Mouse (Mus musculus) kidney, embryonic 15.5 days (tissue): ENCODE data around the gene Rad51c. TPM values are rescaled to one million over a fixed set of nuclear protein-coding genes. Genes with fewer than 3 reads are reported as not detected.
A peak's percentile ranks its signal among the peaks of the same experiment; 100 is the strongest.
"Not testable (repeated sequence)": the region's sequence is repeated elsewhere in the genome, so short reads cannot be mapped to it uniquely, and the experiment has no call there.

Experiments
- ATAC-seq: fragments of 200-750 bp; cut with Nextera tagmentation; replicated peaks from 2 replicates; pipeline ENCODE4 v1.8.0; 2017; ENCODE audit warnings: moderate TSS enrichment; ENCODE audit not compliant: low FRiP score
- H3K27ac ChIP-seq: fragments of 300-500 bp; sonication (generic); 2 replicates; pipeline ENCODE4 v1.5.1; 2015; ENCODE audit warnings: mild to moderate bottlenecking, inconsistent platforms
- H3K27me3 ChIP-seq: fragments of 300-500 bp; sonication (generic); 2 replicates; pipeline ENCODE4 v1.6.1; 2015; ENCODE audit warnings: inconsistent platforms
- H3K36me3 ChIP-seq: fragments of 300-500 bp; sonication (generic); 2 replicates; pipeline ENCODE4 v1.6.1; 2015; ENCODE audit warnings: inconsistent platforms
- H3K4me1 ChIP-seq: fragments of 300-500 bp; sonication (generic); 2 replicates; pipeline ENCODE4 v1.6.1; 2015; ENCODE audit warnings: inconsistent platforms
- H3K4me2 ChIP-seq: fragments of 300-500 bp; sonication (generic); 2 replicates; pipeline ENCODE4 v1.6.1; 2015; ENCODE audit warnings: moderate library complexity, mild to moderate bottlenecking, inconsistent platforms
- H3K4me3 ChIP-seq: fragments of 300-500 bp; sonication (generic); replicated peaks from 2 replicates; pipeline ENCODE4 v1.5.1; 2015; ENCODE audit warnings: mild to moderate bottlenecking, inconsistent platforms
- H3K9ac ChIP-seq: fragments of 300-500 bp; sonication (generic); 2 replicates; pipeline ENCODE4 v1.6.1; 2015; ENCODE audit warnings: mild to moderate bottlenecking, inconsistent platforms
- H3K9me3 ChIP-seq: fragments of 300-500 bp; sonication (generic); replicated peaks from 2 replicates; pipeline ENCODE4 v1.6.1; 2016; ENCODE audit warnings: inconsistent platforms
- WGBS: fragments of 180-500 bp; shearing (Covaris S2); methylation state at CpG from one replicate; pipeline ENCODE4 v1.1.7; 2015; ENCODE audit warnings: mixed read lengths; 5-methylcytosine and 5-hydroxymethylcytosine counted together
- polyA plus RNA-seq: library from polyadenylated mRNA; unstranded; fragments of >200 nt; fragmentation: Nextera tagmentation; extraction: Ambion mirVana; gene quantifications from 2 replicates; pipeline ENCODE4 v1.2.1, GENCODE M21; 2015

Gene Rad51c
- polyA plus RNA-seq: 8.3 and 9.1 TPM in 2 replicates

- ATAC-seq: peak; percentile 57
- Histone ChIP-seq H3K4me3 (peak within 1 kb of the TSS; percentile 69), H3K4me2 (peak within 1 kb of the TSS; percentile 66), H3K27me3 (no peaks in the 10 kb centered on the region; the same call in 1 of the 2 replicates), H3K4me1 (peaks cover 6% of the 10 kb centered on the region), H3K36me3 (no peaks in the 10 kb centered on the region), H3K9ac (peak within 1 kb of the TSS; percentile 64), H3K27ac (peak within 1 kb of the TSS; percentile 96), H3K9me3 (no peaks in the 10 kb centered on the region)
- WGBS: 74% methylated on average over 27 of the region's 27 CpGs
These were observed at the start of gene Rad51c, which contains the start of gene Tex14 for GRCm38 (mm10) chr11:87404876-87405275. TSS of gene Rad51c (minus strand) at chr11:87404954. TSS of gene Tex14 (plus strand) at chr11:87405065.

GRCm38 (mm10) chr11:87454035-87454690 lies 49.4 kb upstream of the Rad51c start:
- Histone ChIP-seq H3K9me3 (no peaks in the 10 kb centered on the region), H3K4me1 (peaks cover 12% of the 10 kb centered on the region), H3K4me3 (no peak overlapping the region), H3K4me2 (no peak overlapping the region), H3K36me3 (no peaks in the 10 kb centered on the region), H3K27me3 (no peaks in the 10 kb centered on the region), H3K27ac (peak overlapping the region; percentile 58; the same call in 1 of the 2 replicates), H3K9ac (no peak overlapping the region)
- WGBS: 84% methylated on average over 2 of the region's 2 CpGs
- ATAC-seq: no peak

- H3K9me3 ChIP-seq: no peaks in the 10 kb centered on the region
- H3K27me3 ChIP-seq: no peaks in the 10 kb centered on the region
- H3K36me3 ChIP-seq: no peaks in the 10 kb centered on the region
- peak overlapping the region; percentile 58 for H3K27ac ChIP-seq
- no peak for ATAC-seq
- 13% methylated on average over 13 of the region's 13 CpGs for WGBS
- no peak overlapping the region for H3K4me3 ChIP-seq
- no peak overlapping the region for H3K9ac ChIP-seq
- peak overlapping the region; percentile 39 for H3K4me2 ChIP-seq
- H3K4me1 ChIP-seq: peaks cover 12% of the 10 kb centered on the region
These were observed 48.7 kb upstream of the Rad51c start for GRCm38 (mm10) chr11:87453216-87454034.

- not testable (repeated sequence) for H3K36me3 ChIP-seq, ATAC-seq, H3K9me3 ChIP-seq, H3K4me2 ChIP-seq, H3K27me3 ChIP-seq, H3K9ac ChIP-seq, H3K4me3 ChIP-seq
- 72% methylated on average over 8 of the region's 8 CpGs for WGBS
- peaks cover 15% of the 10 kb centered on the region for H3K4me1 ChIP-seq
- H3K27ac ChIP-seq: peak overlapping the region; percentile 58
These were observed 48.0 kb upstream of the Rad51c start for GRCm38 (mm10) chr11:87452779-87453178.

- H3K36me3 ChIP-seq, H3K4me2 ChIP-seq, H3K27ac ChIP-seq, H3K27me3 ChIP-seq, H3K9me3 ChIP-seq, H3K9ac ChIP-seq, ATAC-seq, H3K4me3 ChIP-seq: not testable (repeated sequence)
- WGBS: 64% methylated on average over 5 of the region's 5 CpGs
- peaks cover 20% of the 10 kb centered on the region for H3K4me1 ChIP-seq
These were observed 45.1 kb upstream of the Rad51c start for GRCm38 (mm10) chr11:87449847-87450246.

- no peak overlapping the region for H3K9ac ChIP-seq
- peaks cover 26% of the 10 kb centered on the region for H3K4me1 ChIP-seq
- no peaks in the 10 kb centered on the region for H3K27me3 ChIP-seq
- WGBS: 8% methylated on average over 3 of the region's 3 CpGs
- no peak overlapping the region for H3K4me3 ChIP-seq
- peak overlapping the region; percentile 85 for H3K27ac ChIP-seq
- no peak for ATAC-seq
- H3K4me2 ChIP-seq: 0 out of 2 replicates have a peak overlapping the region, but pooled peaks have one; percentile 5
- no peaks in the 10 kb centered on the region for H3K36me3 ChIP-seq
- no peaks in the 10 kb centered on the region for H3K9me3 ChIP-seq
These were observed 44.4 kb upstream of the Rad51c start for GRCm38 (mm10) chr11:87449200-87449547.

GRCm38 (mm10) chr11:87448476-87449199 lies 43.9 kb upstream of the Rad51c start:
- 0% methylated on average over 6 of the region's 32 CpGs for WGBS

GRCm38 (mm10) chr11:87448081-87448475 lies 43.3 kb upstream of the Rad51c start:
- H3K27ac ChIP-seq: peak overlapping the region; percentile 72
- peak overlapping the region; percentile 46 for H3K4me3 ChIP-seq
- H3K4me2 ChIP-seq: peak overlapping the region; percentile 83
- H3K36me3 ChIP-seq, H3K27me3 ChIP-seq, H3K9me3 ChIP-seq: not testable (repeated sequence)
- H3K9ac ChIP-seq: peak overlapping the region; percentile 55
- H3K4me1 ChIP-seq: peaks cover 15% of the 10 kb centered on the region
- ATAC-seq: peak; percentile 96
- under 1% methylated on average over 33 of the region's 34 CpGs for WGBS

More at GRCm38 (mm10) chr11:87448476-87449199, 43.9 kb upstream of the Rad51c start:
- H3K4me3 ChIP-seq, H3K27me3 ChIP-seq, H3K9me3 ChIP-seq, H3K36me3 ChIP-seq, H3K9ac ChIP-seq: not testable (repeated sequence)
- Histone ChIP-seq H3K4me2 (peak overlapping the region; percentile 83; the same call in 1 of the 2 replicates), H3K4me1 (peaks cover 21% of the 10 kb centered on the region), H3K27ac (peak overlapping the region; percentile 85)
- ATAC-seq: peak; percentile 95

GRCm38 (mm10) chr11:87447429-87447828 lies 42.7 kb upstream of the Rad51c start:
- Histone ChIP-seq H3K4me3 (no peak overlapping the region), H3K4me1 (peaks cover 16% of the 10 kb centered on the region), H3K27me3 (no peaks in the 10 kb centered on the region), H3K36me3 (no peaks in the 10 kb centered on the region), H3K9ac (no peak overlapping the region), H3K9me3 (no peaks in the 10 kb centered on the region), H3K27ac (no peak overlapping the region), H3K4me2 (no peak overlapping the region)
- ATAC-seq: no peak

GRCm38 (mm10) chr11:87446159-87446558 lies 41.4 kb upstream of the Rad51c start:
- no peaks in the 10 kb centered on the region for H3K36me3 ChIP-seq

GRCm38 (mm10) chr11:87445593-87445992 lies 40.8 kb upstream of the Rad51c start:
- H3K9me3 ChIP-seq, H3K27me3 ChIP-seq, H3K4me3 ChIP-seq, H3K9ac ChIP-seq, H3K4me2 ChIP-seq, H3K36me3 ChIP-seq, ATAC-seq, H3K27ac ChIP-seq: not testable (repeated sequence)
- peaks cover 23% of the 10 kb centered on the region for H3K4me1 ChIP-seq
- 54% methylated on average over 4 of the region's 4 CpGs for WGBS

More at GRCm38 (mm10) chr11:87446159-87446558, 41.4 kb upstream of the Rad51c start:
- peaks cover 21% of the 10 kb centered on the region for H3K4me1 ChIP-seq
- H3K4me3 ChIP-seq: no peak overlapping the region
- no peak overlapping the region for H3K4me2 ChIP-seq
- H3K27me3 ChIP-seq: no peaks in the 10 kb centered on the region
- 93% methylated on average over 3 of the region's 3 CpGs for WGBS
- H3K9me3 ChIP-seq: no peaks in the 10 kb centered on the region
- H3K27ac ChIP-seq: no peak overlapping the region
- ATAC-seq: no peak
- H3K9ac ChIP-seq: no peak overlapping the region
